Mouse (Mus musculus) liver, adult 2 months (tissue): Measurements from ENCODE around the gene Lmtk3. TPM values are rescaled to one million over a fixed set of nuclear protein-coding genes. Genes with fewer than 3 reads are reported as not detected.

Experiments used
- DNase-seq: peaks from one replicate; pipeline ENCODE4 v3.0.0-alpha.2; 2011; ENCODE audit warnings: low read depth, low spot score; ENCODE audit errors: extremely low read depth
- H3K27ac ChIP-seq: fragments of 200-500 bp; replicated peaks from 2 replicates; pipeline ENCODE4 v1.5.1; 2012; ENCODE audit warnings: low read depth, mild to moderate bottlenecking, control low read depth, inconsistent platforms, low read length; ENCODE audit not compliant: insufficient read depth
- H3K27me3 ChIP-seq: fragments of 200-500 bp; 2 replicates; pipeline ENCODE4 v1.6.1; 2012; ENCODE audit warnings: mild to moderate bottlenecking, moderate library complexity, low read length, inconsistent platforms; ENCODE audit not compliant: control insufficient read depth, insufficient read depth
- H3K36me3 ChIP-seq: fragments of 200-500 bp; 2 replicates; pipeline ENCODE4 v1.6.1; 2012; ENCODE audit warnings: low read length, inconsistent platforms; ENCODE audit not compliant: control insufficient read depth, insufficient read depth
- H3K4me1 ChIP-seq: fragments of 200-500 bp; 2 replicates; pipeline ENCODE4 v1.6.1; 2011; ENCODE audit warnings: low read length; ENCODE audit not compliant: control insufficient read depth, insufficient read depth
- H3K4me3 ChIP-seq: fragments of 200-500 bp; 2 replicates; pipeline ENCODE4 v1.5.1; 2011; ENCODE audit warnings: low read depth, mild to moderate bottlenecking, control low read depth, low read length, moderate library complexity; ENCODE audit not compliant: insufficient read depth
- H3K79me2 ChIP-seq: fragments of 200-500 bp; 2 replicates; pipeline ENCODE4 v1.6.1; 2012; ENCODE audit warnings: inconsistent platforms, mild to moderate bottlenecking, low read length, moderate library complexity; ENCODE audit not compliant: control insufficient read depth, insufficient read depth
- H3K9ac ChIP-seq: fragments of 200-500 bp; 2 replicates; pipeline ENCODE4 v1.6.1; 2012; ENCODE audit warnings: low read depth, mild to moderate bottlenecking, control low read depth, inconsistent platforms, low read length
- CTCF ChIP-seq: fragments of 200-500 bp; IDR thresholded peaks from 2 replicates; pipeline ENCODE4 v1.5.1; 2011; ENCODE audit warnings: low read depth, low read length, control low read depth
- POLR2A ChIP-seq: fragments of 200-500 bp; IDR thresholded peaks from 2 replicates; pipeline ENCODE4 v1.6.1; 2011; ENCODE audit warnings: low read length, control low read depth; ENCODE audit not compliant: insufficient read depth; ENCODE audit errors: extremely low read depth
- WGBS: fragments of 180-500 bp; shearing (Covaris S2); methylation state at CpG from one replicate; pipeline ENCODE4 v1.1.7; 2018; 5-methylcytosine and 5-hydroxymethylcytosine counted together
- polyA plus RNA-seq: library from polyadenylated mRNA; depleted of rRNA; stranded (reverse); fragments of >200 nt; gene quantifications from 2 replicates; pipeline ENCODE4 v1.2.3, GENCODE M21; 2012; rRNA removed
- total RNA-seq: library from RNA; depleted of rRNA; stranded (reverse); fragments of >200 nt; gene quantifications from 2 replicates; pipeline ENCODE4 v1.2.3, GENCODE M21; 2014; rRNA removed

The Lmtk3 gene
- total RNA-seq (not detected in 2 replicates), polyA plus RNA-seq (0.02 TPM in 1 of 2 replicates, not detected in the other)

- no peak within 1 kb of the TSS for H3K27ac ChIP-seq
- H3K79me2 ChIP-seq = no peaks in the 10 kb centered on the region
- peaks cover 15% of the 10 kb centered on the region for H3K27me3 ChIP-seq
- no peaks in the 10 kb centered on the region for H3K36me3 ChIP-seq
- 2% methylated on average over 38 of the region's 38 CpGs for WGBS
- H3K4me1 ChIP-seq = peaks cover 4% of the 10 kb centered on the region
- TF ChIP-seq CTCF (peak; percentile 22; the same call in 1 of the 2 replicates), POLR2A (no peak)
- H3K9ac ChIP-seq = peak within 1 kb of the TSS; percentile 57
- H3K4me3 ChIP-seq = peak within 1 kb of the TSS; percentile 51
- DNase-seq = peak; percentile 71
These were observed at the start of gene Lmtk3 for GRCm38 (mm10) chr7:45783511-45784091. Gene Lmtk3, plus strand, starts transcription at chr7:45783738.

GRCm38 (mm10) chr7:45739162-45739763 is 44.3 kb upstream of the Lmtk3 start:
- no peak overlapping the region for H3K9ac ChIP-seq
- no peaks in the 10 kb centered on the region for H3K36me3 ChIP-seq
- H3K4me3 ChIP-seq = no peak overlapping the region
- 9% methylated on average over 9 of the region's 9 CpGs for WGBS
- TF ChIP-seq POLR2A = no peak
- TF ChIP-seq CTCF = peak; percentile 78
- DNase-seq = peak; percentile 59
- no peak overlapping the region for H3K27ac ChIP-seq
- H3K79me2 ChIP-seq = no peaks in the 10 kb centered on the region
- H3K4me1 ChIP-seq = no peaks in the 10 kb centered on the region
- H3K27me3 ChIP-seq = no peaks in the 10 kb centered on the region

- Histone ChIP-seq H3K79me2 (no peaks in the 10 kb centered on the region), H3K27me3 (no peaks in the 10 kb centered on the region), H3K4me3 (no peak overlapping the region), H3K4me1 (no peaks in the 10 kb centered on the region), H3K36me3 (no peaks in the 10 kb centered on the region), H3K27ac (no peak overlapping the region), H3K9ac (no peak overlapping the region)
- TF ChIP-seq CTCF = no peak
- no peak for TF ChIP-seq POLR2A
- WGBS = 69% methylated on average over 10 of the region's 10 CpGs
- no peak for DNase-seq
These were observed 43.7 kb upstream of the Lmtk3 start for GRCm38 (mm10) chr7:45739820-45740219.

- Histone ChIP-seq H3K27me3 (no peaks in the 10 kb centered on the region), H3K4me3 (no peak overlapping the region), H3K36me3 (no peaks in the 10 kb centered on the region), H3K79me2 (no peaks in the 10 kb centered on the region), H3K27ac (no peak overlapping the region), H3K4me1 (no peaks in the 10 kb centered on the region), H3K9ac (no peak overlapping the region)
- TF ChIP-seq POLR2A (no peak), CTCF (no peak)
- 81% methylated on average over 12 of the region's 12 CpGs for WGBS
- DNase-seq = no peak
These were observed 42.2 kb upstream of the Lmtk3 start for GRCm38 (mm10) chr7:45741308-45741707.

GRCm38 (mm10) chr7:45741777-45742176 is 41.8 kb upstream of the Lmtk3 start:
- DNase-seq = no peak
- H3K27ac ChIP-seq = no peak overlapping the region
- TF ChIP-seq POLR2A (no peak), CTCF (no peak)

GRCm38 (mm10) chr7:45742338-45742737 is 41.2 kb upstream of the Lmtk3 start:
- H3K27me3 ChIP-seq = no peaks in the 10 kb centered on the region; the same call in 1 of the 2 replicates
- no peaks in the 10 kb centered on the region for H3K79me2 ChIP-seq
- WGBS = 33% methylated on average over 19 of the region's 19 CpGs
- no peak overlapping the region for H3K27ac ChIP-seq
- TF ChIP-seq CTCF (no peak), POLR2A (no peak)
- H3K36me3 ChIP-seq = no peaks in the 10 kb centered on the region
- H3K4me1 ChIP-seq = no peaks in the 10 kb centered on the region
- DNase-seq = no peak
- H3K9ac ChIP-seq = no peak overlapping the region
- no peak overlapping the region for H3K4me3 ChIP-seq

More at GRCm38 (mm10) chr7:45741777-45742176, 41.8 kb upstream of the Lmtk3 start:
- no peak overlapping the region; the same call in 1 of the 2 replicates for H3K4me3 ChIP-seq
- no peaks in the 10 kb centered on the region for H3K4me1 ChIP-seq
- no peaks in the 10 kb centered on the region; the same call in 1 of the 2 replicates for H3K27me3 ChIP-seq
- 50% methylated on average over 11 of the region's 11 CpGs for WGBS
- H3K79me2 ChIP-seq = no peaks in the 10 kb centered on the region
- H3K36me3 ChIP-seq = no peaks in the 10 kb centered on the region
- no peak overlapping the region for H3K9ac ChIP-seq
